Mouse (Mus musculus): ENCODE results near the gene Klrb1.
"Not testable (repeated sequence)": the region's sequence is repeated elsewhere in the genome, so short reads cannot be mapped to it uniquely, and the experiment has no call there.

Klrb1 gene

DNA sequence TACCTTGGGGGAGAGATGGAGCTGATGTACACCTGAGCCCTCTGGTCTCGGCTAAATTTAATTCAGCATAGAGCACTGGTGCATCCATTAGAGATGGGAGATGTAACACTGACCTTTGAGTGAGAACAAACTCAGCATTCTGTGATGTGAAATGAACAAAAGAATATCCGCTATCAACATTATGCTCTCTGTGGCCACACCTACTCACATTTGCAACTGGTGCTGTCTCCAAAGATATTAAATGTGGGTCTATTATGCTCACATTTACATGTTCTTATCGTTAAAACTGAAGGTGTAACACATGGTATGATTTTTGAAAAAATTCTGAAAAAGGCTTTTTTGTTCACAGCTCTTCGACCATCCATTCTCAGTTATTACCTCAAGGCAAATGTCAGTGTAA, at the start of gene Klrb1:
Gene Klrb1, minus strand, starts transcription at position 101 of the 400 bp plus-strand sequence.
- DNase-seq (ENCODE audit: low spot score in 2 of 2) = no peak

DNA sequence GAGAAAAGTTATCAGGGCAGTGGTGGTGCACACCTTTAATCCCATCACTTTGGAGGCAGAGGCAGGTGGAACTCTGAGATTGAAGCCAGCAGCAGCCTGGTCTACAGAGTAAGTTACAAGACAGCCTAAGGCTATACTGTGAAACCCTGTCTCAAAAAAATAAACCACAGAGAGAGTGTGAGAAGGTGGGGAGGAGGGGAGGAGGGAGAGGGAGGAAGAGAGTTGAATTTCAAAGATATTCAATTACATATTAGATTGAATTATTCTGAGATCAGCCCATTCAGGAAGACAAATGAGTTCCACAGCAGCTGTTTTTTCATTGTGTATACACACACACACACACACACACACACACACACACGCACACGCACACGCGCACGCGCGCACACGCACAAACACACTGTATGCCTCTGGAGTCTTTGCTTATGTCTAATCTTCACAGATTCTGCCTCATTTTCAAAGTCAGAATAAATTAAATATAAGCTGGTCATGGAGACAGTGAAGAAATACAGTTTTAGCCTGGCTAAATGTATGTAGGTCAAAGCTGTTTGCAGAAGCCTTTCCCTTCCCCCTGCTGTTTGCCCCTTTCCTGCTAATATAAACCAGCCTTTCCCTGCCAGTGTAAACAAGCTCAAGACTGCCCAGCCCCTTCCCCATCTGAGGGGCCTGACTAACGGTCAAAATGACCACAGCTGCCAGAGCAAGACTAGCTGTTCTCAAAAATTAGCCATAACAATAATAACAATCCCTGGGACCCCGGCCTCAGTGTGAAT, 46.8 kb upstream of the Klrb1 start:
- no peak for DNase-seq (ENCODE audit: low spot score in 2 of 2)

DNA sequence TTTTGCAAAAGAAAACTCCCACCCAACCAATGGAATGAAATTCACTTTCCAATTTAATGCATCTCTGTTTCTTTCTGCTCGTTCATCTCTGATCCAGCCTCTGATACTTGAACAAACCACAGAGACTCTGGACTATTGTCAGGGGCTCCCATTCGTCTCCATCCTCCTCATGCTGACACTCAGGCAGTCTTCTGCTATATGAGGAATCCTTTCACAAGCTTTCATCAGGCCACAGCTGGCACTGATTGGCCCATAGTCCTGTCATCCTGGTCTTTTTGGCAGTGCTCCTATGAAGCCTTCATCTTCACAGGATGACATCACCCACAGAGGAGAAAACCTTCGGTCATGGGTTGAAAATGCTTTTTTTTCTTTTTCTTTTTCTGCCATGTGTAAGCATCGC, 45.2 kb upstream of the Klrb1 start:
- DNase-seq (ENCODE audit: low spot score in 2 of 2) = no peak

DNA sequence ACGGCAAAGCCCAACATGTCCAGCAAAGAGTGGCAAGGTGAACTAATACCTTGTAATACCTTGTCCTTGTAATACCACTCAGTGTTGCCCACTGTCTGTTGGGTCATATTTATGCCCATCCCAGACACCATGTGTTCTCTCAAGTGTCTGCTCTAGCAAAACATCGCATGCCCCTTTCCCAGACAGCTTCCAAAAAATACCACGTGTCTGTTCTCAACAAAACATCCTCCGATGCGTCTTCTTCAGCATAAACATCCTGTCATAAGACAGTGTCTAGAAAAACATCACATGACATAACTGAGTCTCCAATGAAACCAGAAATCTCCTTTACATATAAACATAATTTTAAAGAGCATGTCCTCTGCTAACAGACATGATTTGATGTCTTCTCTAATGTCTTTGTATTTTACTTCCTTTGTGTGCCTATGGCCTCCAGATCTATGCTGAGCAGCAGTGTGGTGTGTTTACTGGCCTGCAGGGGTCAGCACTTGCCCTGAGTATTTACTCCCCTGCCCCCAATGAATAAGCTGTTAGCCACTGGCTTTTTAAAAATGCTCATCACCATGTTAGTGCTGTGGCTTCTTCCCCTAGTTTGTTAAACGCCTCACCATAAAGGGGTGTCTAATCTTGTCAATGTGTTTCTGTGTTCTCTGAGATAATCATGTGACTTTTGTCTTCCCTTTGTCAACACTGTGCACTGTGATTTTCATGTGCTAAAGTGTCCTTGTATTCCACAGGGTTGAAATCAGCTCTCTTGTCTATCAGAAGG, 43.8 kb upstream of the Klrb1 start:
- peak in 1 of 2 experiments; percentile 50 for DNase-seq (ENCODE audit: low spot score in 2 of 2)

DNA sequence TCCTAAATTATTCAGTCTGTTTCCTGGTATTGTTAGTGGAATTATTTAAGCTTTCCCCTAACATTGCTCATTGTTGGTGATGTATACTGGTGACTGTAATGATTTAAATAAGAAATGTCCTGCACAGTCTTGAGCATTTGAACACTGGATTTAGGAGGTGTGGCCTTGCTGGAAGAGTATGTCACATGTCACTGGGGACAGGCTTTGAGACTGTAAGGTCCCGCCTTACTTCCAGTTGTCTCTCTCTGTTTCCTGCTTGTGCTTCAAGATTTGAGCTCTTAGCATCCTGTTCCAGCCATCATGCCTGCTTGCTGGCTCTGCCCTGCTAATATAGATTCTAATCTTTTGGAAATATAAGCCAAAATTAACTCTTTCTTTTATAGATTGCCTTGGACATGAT, 42.4 kb upstream of the Klrb1 start:
- no peak for DNase-seq (ENCODE audit: low spot score in 2 of 2)

DNA sequence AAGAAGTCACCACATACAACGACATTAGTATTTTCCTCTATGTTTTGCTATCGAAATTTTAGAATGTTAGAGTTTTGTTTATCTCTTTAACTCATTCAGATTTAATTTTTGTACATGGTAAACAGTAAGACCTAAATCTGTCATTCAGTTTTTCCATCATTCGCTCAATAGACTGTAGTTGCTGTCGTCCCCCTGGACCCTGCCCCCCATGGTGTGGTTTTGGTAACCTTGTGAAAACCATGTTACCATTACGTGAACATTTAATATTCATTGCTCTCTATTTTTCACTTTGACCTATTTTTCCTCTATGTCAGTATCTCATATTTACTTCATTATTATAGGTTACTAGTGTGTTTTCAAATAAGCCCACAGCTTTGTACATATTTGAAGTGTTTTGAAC, 41.7 kb upstream of the Klrb1 start:
- DNase-seq (ENCODE audit: low spot score in 2 of 2) = no peak

DNA sequence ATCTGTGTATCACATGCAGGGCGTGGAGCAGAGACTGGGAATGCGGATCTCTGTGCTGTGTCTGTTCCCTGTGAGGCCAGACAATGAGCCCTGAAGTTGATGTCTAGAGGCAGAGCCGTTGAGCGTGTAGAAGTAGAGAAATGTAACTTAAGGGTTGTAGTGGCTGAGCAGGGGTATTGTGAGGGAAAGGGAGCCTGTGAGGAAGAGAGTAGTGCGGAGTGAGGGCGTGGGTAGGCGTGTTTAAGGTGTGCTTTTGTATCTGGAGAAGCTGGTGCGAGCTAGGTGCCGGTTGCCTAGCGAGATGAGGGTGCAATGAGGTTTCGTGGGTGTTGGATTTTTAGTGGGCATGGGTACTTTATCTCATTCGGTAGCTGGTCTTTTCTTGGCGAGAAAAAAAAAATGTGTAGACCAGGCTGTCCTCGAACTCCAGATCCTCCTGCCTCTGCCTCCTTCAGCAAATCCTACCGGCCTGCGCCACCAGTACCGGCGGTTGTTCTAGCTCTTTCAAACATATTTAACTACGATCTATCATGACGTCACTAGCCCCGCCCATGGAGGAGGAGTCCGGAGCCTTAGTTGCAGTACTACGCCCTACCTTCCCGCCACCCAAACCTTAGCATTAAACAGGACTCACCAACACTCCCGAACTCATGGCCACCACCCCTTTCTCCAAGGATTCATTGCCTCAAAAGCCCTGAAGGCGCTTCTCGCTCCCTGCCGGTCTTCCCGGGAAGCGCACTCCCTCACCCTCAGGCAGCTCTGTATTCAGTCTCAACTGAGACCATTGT, 41.1 kb upstream of the Klrb1 start:
- DNase-seq (ENCODE audit: low spot score in 2 of 2) = peak; percentile 98 to 99

DNA sequence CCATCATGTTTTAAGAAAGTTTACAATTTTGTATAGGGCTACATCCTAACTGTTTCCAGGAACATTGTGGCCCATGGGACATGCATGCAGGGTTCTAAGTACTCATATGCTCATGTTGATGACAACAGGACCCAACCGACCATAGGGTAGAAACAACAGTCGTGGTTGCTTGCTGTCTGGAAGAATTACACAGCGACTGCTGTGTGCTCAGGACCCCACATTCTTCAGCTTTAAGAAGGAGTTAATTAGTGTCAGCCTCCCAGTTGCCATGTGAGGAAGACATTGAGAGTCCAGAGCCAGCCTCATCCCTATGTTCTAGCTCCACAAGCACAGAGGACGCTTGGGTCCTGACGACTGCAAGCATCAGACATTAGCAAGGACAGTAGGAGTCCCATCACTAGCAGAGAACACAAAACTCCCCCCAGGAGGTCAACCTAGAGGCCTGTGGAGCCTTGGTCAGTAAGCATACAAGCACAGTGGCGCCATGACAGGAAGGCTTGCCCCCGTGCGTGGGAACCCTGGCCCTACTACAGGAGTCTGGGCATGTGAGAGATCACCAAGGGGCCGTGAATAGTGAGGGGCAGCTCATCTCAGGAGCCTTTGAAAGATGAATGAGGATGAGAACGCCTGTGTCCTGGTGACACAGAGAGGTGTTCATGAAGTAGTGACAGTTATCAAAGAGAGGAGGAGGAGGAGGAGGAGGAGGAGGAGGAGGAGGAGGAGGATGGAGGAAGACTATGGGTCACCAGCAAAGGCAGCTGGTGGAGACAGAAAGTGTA, 40.2 kb upstream of the Klrb1 start:
- DNase-seq (ENCODE audit: low spot score in 2 of 2) = not testable (repeated sequence)

DNA sequence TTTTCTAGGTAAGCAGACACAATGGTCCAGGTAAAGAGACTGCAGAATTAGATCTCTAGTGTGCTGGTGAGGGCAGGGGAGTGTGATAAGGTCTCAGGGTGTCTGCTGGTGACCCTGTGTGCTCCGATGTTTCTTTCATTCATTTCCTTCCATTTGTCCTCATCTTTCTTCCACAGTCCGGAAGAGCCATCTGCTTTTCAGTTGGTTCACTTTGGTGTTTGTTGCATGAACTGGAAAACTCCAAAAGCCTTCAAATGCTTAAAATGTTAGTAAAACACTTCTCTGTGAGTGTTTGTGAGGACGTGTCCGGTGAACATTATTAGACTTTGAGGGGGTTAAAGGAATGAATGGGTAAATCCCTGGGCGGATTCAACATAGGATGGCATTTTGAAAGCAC, 38.3 kb upstream of the Klrb1 start:
- no peak for DNase-seq (ENCODE audit: low spot score in 2 of 2)

DNA sequence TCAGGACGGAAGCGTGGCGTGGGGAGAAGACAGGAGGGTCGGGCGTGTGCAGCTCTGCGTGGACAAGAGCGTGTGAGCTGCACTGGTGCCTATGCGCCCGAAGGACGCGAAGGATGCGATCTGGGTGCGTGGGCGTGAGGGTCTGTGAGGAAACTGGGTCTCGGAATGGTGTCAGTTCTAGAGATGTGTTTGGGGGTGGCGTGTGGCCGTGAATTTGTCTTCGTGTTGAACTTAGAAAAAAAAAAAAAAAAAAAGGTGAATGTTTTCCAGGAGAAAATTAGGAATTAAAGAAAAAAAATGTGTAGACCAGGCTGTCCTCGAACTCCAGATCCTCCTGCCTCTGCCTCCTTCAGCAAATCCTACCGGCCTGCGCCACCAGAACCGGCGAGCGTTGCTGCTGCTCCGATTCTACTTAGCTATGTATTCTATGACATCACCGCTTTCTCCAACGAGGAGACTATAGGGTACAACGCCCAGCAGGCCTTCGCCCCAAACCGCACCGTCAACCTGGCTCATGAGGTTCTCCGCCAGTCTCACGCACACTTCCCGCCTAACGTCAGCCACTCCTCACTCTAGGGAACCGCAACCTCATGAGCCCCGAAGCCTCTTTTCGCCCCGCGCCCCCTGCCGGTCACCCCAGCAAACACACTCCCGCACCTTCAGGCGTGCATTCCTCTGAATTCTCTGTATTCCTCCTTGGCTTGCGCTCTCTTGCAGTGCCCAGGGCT, 37.7 kb upstream of the Klrb1 start:
- DNase-seq (ENCODE audit: low spot score in 2 of 2) = peak; percentile 89 to 94

DNA sequence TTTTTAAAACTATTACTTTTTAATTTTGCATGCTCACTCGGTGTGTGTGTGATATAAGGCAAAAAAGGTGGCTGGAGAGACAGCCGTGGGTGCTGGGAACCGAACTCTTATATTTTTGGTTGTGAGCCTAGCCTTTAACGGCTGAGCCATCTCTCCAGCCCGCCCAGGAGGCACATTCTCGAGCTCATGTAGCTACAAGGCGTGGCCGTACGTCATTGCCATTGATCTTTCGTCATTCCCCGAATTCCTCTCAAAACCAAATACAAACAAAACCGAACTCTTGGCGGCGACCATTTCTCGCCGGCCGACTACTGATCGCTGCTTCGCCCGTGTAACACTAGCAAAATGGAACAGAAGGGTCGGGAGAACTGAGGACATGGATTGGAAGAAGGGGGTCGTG, 37.2 kb upstream of the Klrb1 start:
- peak; percentile 80 to 97 for DNase-seq (ENCODE audit: low spot score in 2 of 2)

DNA sequence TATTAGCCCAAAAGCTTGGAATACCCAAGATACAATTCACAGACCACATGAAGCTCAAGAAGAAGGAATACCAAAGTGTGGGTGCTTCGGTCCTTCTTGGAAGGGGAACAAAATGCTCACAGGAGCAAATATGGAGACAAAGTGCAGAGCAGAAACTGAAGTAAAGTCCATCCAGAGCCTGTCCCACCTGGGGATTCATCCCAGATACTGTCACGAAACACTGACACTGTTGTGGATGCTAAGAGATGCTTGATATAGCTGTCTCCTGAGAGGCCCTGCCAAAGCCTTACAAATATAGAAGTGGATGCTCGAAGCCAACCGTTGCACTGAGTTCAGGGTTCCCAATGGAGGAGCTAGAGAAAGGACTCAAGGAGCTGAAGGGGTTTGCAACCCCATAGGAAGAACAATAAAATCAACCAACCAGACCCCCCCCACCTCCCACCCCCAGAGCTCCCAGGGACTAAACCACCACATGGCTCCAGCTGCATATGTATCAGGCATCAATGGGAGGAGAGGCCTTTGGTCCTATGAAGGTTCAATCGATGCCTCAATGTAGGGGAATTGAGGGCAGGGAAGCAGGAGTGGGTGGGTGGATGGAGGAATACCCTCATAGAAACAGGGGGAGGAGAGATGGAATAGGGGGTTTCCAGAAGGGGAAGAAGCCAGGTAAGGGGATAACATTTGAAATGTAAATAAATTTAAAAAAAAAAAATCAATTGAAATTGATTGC, 36.5 kb upstream of the Klrb1 start:
- no peak for DNase-seq (ENCODE audit: low spot score in 2 of 2)

DNA sequence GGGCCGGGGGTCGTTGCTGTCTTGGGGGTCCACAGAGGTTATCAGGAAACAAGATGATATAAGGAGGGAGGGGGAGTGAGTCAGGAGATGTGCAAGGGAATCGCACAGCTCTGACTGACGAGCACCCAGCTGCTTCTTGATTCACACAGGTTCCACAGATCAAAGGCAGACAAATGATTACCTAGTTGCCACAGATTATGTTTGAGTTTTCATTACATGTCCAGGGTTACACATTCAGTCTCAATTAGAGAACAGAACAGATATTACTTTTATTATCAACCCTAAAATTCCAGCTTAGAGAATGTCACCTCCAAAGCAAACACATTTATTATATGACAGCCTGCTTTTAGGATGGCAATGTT, 32.5 kb upstream of the Klrb1 start:
- not testable (repeated sequence) for DNase-seq (ENCODE audit: low spot score in 2 of 2)

DNA sequence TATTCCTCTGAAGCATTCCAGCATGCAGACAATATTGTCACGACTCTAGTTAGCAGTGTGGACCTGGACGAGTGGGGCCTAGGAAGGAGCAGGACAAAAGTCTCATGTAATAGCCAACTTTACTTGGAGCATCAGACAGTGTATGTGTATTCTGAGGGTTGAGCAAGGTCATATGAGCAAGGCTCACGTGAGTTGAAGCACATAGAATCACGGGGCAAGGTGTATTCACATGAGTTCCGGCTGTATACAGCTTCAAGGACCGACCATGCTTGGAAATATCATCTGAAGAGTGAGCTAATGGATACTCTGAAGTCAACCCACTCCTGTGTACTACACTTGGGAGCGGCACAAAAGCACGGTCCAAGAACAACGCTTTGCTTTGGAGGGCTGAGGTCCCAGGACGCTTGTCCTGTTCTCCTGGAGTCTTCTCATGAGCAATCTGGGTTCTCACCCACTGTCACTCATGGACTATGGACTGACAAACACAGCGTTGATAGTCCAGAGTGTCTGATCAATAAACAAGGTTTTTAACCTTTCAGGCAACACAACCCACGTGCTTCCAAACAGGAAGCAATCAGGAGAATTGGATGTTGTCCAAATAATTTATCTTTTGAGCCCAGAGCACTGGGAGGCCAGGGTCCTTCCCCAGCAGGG, 32.0 kb upstream of the Klrb1 start:
- not testable (repeated sequence) for DNase-seq (ENCODE audit: low spot score in 2 of 2)

DNA sequence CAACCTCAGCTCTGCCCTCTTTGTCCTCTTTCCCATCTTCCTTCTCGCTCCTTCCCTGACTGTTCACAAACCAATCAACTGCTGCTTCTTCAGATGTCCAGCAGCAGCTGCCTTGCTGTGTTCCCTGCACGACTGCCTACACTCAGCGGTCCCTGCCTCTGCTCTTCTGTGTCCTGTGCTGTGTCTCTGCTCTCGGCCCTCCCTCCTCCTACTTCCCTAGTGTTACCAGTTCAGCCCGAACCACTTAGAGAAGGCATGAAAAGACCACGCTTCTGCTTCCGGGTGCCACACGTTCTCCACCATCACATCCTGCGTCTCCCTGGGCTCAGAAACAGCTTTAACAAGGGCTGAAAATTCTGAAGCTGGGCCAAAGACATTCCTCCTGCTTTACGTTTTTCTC, 31.4 kb upstream of the Klrb1 start:
- DNase-seq (ENCODE audit: low spot score in 2 of 2) = peak in 1 of 2 experiments; percentile 32

DNA sequence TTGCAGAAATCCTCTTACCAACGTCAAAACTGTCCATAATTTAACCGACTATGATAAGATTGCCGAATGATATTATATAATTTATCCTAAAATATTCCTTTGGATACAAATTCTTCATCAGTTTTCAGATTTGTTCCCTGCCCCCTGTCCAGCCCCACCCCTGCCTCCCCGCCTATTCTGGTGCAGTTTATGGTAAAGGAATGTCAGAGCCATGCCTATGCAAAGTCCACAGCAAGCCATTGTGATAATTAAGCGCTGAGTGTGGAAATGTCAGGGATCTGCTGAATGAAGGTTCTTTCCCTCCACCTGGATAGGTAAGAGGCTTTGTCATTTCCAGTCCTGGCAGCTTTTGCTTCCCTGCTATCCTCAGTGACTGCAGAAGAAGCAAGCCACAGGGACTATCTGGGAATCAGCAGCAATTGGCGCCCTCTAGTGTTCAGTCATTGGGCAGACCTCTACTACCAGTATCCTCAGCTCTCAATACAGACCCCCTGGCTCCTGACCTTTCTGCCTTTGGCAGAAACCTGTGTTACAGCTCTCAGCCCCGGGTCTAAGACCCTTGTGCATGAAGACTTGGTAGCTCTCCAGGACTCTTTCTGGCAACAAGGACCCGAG, 30.9 kb upstream of the Klrb1 start:
- DNase-seq (ENCODE audit: low spot score in 2 of 2) = peak in 1 of 2 experiments; percentile 93

DNA sequence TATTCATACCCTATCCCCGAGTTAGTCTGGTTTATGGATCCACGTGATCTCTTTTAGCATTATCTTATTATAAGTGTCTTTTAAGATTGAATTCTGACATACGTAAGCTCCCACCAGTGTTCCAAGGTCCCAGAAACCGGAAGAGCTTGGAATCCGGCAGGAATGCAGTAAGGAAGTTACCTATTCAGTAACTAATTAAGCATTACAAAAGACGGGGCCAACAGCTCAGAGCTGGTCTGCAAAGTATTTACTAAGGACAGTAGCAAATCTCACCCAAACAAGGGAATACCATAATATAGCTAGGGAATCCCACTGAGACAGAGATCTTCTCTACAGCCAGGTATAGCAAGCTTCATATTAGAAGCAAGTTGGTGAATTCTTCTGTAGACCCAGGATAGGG, 24.1 kb upstream of the Klrb1 start:
- DNase-seq (ENCODE audit: low spot score in 2 of 2) = not testable (repeated sequence)

DNA sequence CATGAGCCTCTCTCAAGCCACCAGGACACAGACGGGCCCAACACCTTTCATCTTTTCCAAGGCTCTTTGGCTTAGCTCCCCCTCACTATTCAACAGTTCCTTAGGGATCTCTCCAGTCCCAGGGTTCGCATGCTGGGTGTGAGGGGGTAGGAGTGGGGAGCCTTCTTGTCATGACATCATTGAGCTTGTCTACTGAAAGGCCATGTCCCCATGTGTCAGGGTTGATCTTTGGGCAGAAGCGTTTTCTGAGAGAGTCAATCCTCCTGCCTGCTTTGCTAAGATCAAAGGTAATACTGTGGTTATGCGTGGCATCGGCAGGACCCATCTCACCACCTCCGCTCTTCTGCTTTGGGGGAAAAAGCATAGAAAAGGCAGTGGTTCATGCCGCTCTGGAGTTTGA, 14.6 kb upstream of the Klrb1 start:
- no peak for DNase-seq (ENCODE audit: low spot score in 2 of 2)

DNA sequence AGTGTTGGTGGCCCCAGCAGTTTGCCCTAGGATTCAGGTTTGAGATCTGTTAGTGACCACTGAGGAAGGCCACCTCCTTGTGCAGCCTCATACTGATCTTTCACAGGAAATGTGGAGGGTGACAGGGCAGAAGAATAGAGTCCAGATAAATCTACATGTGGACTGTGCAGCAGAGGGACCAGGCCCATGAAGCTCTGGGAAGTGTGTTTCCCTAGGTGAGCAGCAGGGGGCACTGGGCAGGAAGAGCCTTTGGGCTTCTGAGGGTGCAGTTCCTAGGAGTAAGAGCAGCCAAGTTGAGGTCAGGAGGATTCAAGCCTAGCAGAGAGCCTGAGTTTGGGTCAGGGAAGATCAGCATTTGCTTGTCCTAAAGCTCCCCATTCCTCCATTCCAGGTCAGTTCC, 13.2 kb upstream of the Klrb1 start:
- no peak for DNase-seq (ENCODE audit: low spot score in 2 of 2)
